Mouse (Mus musculus) cerebellum, postnatal 4 days (tissue): ENCODE results near the gene Gnb1l.

ENCODE experiments used
- DNase-seq, 2 experiments: peaks; one replicate each; pipeline ENCODE4 v3.0.0; 2022; ENCODE audit warnings: low spot score in 2 of 2, mixed read lengths in 1 of 2

Gnb1l gene

DNA sequence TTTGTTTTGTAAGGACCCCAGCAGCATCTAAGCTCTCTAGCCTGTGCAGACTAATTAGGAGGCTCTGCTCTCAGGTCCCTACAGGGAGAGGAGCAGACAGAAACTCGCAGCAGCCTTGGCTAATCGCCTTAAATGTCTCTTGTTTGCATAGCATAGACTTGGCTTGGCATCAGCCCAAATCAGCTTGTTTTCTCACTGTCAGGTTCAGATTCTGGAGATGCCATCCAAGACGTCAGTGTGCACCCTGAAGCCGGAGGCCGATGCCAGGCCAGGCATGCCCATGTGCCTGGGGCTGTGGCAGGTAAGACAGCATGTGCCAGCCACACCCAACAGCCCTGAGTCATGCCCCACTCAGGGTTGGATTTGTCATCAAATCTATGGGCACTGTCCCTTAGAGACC lies 49.4 kb downstream of the Gnb1l start:
- no peak for DNase-seq

DNA sequence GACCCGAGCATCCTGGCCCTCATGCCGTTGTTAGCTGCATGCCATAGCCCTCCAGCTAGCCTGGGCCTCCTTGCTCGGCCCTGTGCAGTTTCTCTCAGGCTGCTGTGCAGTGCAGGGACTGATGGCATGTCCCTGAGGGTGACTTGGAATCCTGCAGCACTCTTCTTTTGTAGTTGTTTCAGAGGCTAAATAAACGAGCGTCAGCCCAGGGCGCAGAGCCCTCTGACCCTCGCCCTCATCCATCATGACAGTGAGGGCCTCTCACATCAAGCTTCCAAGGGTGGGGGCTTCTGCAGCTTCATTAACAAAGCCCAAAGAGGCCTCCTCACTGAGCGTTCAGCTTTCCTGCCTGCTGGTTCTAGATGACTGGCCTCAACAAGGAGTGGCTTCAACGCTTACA lies 53.1 kb downstream of the Gnb1l start:
- no peak for DNase-seq

DNA sequence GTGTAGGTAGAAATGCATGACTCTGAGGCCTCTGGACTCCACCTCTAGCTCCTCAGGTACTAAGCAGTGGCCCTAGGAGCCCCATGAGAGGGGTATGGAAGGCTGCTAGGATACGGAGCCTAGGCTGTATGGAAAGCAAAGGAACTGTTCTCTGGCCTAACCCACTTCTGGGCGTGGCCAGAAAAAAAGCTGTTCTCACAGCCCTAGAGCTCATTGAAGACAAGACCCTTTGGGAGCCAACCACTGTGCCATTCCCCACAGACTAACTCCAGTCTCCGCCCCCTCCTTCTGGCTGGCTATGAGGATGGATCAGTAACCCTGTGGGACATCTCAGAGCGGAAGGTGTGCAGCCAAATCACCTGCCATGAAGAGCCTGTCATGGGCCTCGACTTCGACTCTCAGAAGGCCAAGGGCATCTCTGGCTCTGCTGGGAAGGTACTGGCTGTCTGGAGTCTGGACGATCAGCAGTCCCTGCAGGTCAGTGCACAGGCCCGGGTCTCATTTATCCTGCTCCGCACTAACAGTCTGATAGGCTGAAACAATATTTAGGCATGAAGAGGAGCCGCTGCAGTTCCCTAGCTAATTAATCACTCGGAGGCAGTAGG lies 53.7 kb downstream of the Gnb1l start:
- no peak for DNase-seq

DNA sequence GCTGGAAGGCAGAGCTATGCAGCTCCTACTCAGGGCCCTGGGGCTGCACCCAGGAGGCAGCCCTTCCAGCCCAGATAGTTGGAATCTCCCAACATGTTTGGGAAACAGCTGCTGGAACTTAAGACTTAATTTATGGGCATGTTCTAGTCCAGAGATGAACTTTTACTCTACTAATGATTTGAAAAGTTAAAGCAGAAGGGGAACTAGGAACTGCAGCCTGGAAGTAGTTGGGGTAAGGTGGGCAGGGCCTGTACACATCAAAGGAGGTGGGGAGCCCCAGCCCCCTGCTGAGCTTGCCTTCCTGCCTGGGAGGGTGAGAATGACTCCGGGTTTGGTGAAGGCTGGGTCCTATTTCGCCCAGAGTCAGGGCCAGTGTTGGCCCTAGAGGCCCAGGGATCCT lies 56.2 kb downstream of the Gnb1l start:
- DNase-seq, result no peak

DNA sequence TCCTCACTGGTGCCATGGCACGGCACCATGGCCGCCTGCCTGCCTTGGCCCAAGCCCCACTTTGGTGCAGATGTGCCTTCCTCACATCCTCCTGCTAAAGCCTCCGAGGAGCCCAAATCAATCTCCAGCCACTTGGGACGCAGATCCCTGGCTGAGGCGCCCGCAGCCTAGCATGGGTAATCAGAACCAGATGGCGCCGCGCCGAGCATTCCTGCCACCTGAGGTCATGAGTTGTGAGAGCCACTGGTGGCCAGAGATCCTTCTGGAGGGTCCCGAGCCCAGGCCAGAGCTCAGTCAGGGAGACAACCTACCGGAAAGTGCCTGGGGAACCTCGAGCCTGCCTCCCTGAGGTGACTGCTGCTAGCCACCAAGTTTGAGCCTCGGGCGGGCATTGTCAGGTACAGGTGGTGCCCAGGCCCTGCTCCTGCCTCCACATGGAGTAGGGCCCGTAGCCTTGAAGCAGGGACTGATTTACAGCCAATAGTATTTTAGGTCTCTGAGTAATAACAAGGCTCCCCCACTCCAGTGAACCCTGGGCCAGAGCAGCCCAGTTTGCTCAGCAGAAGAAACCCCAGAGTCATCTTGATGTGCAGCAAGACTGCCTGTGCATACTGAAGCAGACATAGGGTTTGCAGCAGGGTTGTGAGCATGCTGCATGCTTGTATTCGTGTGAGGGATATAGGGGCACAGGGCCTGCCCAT lies 56.9 kb downstream of the Gnb1l start:
- no peak for DNase-seq

DNA sequence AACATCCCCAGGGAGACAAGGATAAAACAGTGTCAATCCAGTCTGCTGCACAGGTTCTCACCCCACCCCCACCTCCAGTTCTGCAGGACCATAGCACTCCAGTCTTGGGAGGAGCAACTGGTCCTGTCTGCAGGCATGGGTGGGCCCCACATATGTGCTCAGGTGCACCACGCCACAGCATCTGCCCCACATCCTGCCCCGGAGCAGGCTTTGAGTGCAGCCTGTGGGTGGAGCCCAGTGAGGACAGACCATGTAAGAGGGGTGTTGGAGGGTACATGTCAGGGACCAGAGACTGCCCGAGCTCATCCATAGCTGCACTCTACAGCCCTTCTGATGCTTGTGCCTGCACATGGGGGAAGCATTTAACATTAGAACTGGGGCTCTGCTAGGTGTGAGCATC lies 57.9 kb downstream of the Gnb1l start:
- DNase-seq, result no peak

DNA sequence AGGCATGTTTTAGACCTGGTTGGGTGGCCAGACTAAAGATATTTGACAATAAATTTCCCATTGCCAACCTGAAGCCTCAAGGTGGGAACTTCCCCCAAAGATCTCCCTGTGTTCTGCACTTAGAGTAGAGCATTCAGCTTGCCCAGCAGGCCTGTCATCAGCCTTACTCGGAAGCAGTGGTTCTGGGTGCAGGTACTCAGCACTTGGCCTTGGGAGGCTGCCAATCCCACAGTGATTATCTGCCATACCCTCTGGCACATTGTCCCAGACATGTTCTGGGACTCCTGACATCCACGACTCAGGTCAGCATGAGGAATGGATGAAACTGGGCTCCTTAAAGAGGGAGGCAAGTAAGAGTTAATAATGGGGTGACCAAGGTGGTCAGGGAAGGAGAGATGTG lies 66.0 kb downstream of the Gnb1l start:
- DNase-seq, result no peak

DNA sequence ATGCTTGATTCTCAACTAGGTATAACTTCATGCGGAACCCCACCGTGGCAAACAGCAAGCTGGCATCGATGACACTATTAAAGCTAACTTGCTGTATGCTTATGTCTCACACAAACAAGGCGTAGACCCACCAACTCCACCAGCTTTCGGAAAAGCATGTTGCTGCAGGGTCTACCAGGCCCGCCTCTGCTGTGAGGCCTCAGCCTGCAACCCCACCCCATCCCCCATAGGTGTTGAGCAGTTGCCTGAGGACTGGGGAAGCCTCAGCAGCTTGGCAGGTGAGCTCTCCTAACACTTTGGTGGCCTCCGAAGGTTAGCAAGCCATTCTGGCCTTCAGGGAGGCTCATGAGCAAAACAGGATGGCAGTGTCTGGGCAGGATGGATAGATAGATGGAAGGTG lies 70.1 kb downstream of the Gnb1l start:
- no peak for DNase-seq

DNA sequence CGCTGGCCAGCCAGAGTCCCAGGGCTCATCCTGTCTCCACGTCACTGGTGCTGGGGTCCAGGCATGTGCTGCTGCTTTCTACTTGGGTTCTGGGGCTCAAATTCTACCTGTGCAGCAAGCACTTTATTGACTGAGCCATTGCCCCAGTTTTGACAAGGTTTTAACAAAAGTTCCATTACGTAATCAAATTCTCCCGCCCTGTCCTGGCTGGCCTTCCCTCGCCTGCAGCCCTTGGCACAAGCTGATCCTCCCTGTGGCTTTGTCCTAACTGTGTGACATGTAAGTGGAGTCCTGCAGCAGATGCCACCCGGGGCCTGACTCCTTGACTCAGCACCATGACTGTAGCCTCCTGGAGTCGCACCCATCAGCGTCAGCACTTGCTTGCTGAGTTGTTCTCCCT lies 75.7 kb downstream of the Gnb1l start:
- DNase-seq, result no peak

DNA sequence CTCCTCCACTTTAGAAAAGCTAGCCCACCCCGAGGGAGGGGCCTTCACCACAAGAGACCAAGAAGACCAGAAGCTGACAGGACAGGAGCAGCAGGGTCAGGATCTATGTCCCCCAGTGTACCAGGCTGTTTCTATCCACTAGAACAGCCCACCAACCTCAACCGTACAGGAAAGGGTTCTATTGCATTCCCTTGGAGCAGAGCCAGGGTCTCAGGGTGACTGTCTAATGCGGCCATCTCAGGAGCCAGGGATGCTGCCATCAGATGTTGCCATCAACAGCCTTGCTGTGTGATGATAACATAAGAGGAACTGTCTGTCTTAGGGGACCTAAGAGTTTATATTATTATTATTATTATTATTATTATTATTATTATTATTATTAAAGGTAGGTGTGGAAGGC lies 78.6 kb downstream of the Gnb1l start:
- DNase-seq, result no peak

DNA sequence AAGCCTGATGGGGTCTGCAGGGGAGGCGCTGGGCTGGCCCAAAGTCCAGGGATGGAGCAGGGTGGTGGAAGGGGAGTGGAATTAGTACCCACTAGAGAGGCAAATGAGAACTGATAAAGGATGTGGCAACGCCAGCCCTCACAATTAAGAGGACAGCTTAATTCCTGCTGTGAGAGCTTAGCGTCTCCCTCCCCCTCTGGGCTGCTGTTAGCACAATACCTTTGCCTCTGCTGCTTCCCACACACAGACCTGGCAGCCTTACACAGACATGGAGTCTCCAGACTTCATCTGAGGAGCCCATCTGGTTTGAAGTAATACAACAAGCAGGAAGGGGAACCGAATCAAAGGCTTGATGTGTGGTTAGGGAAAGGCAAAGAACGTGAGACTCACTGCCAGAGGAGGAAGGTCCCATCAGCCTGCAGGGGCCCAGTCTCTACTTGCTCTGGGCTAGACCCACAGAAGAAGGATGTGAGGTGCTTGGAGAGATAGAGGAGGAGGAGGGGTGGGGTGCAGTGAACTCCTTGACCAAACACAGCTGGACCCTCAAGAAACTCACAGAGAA lies 79.2 kb downstream of the Gnb1l start:
- no peak for DNase-seq

DNA sequence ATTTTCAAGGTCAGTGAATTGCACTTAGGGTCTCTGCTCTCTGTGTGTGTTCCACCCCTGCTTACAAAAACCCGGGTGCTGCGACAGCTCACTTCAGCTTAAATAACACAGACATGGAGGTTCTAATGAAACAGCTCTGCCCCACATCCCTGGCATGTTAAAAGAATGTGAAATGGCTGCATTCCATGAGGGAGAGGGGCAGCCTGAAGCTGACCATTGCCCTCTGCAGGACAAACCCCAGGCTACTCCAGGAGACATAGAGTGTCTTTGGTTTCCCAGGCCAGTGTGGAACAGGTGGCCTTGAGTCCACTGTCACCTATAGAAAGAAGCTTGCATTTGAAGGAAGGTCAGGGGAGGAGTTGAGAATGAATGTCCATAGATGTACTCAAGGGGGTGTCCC lies 81.9 kb downstream of the Gnb1l start:
- DNase-seq, result no peak

DNA sequence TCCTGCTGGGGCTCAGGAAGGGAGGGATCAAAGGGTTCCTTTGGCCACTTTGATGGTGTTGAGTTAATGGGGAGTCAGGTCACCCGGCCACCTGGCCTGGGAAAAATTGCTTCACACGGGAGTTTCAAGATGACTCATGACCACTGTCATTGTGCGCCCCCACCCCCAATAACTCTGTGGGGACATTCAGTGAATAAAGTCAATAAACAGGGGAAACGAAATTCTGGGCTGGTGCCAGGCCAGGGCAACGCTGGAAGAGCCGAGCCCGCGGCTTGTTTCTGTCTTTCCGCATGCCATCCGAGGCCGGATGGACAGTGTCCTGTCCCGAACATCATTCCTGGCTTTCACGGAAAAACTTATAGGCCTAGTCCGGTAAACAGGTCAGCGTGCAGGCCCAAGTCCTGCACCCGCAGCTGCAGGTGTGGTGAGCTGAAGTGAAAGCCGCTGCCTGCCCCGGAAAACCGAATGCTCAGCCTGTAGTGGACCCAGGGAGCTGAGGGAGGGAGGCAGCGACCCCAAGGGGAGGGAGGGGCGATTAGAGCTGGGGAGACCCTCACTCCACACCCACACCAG lies 82.6 kb downstream of the Gnb1l start:
- no peak for DNase-seq

DNA sequence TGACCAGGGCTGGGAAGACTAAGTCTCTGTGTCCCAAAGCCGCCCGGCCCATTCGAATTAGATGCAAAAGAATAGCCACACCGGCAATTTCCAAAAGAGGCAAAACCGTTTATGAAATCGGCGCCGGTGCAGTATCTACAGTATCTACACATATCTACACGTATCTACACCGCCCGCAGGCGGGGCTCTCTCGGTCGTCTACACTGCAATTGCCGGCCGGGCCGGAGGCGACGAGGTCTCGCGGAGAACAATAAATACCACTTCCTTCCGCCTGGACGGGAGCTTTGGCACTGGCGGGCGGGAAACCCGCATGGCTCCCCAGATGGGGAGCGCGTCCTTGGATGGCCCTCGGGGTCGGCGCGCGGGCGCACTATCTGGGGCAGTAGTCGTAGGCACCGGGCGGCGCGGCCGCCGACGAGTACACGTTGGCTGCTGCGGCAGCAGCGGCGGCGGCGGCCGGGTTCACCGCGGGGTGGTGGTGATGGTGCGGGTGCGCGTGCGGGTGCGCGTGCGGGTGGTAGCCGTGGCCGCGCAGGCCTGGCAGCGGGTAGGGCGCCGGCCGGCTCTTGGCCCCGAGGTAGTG lies 83.2 kb downstream of the Gnb1l start:
- DNase-seq, result no peak

DNA sequence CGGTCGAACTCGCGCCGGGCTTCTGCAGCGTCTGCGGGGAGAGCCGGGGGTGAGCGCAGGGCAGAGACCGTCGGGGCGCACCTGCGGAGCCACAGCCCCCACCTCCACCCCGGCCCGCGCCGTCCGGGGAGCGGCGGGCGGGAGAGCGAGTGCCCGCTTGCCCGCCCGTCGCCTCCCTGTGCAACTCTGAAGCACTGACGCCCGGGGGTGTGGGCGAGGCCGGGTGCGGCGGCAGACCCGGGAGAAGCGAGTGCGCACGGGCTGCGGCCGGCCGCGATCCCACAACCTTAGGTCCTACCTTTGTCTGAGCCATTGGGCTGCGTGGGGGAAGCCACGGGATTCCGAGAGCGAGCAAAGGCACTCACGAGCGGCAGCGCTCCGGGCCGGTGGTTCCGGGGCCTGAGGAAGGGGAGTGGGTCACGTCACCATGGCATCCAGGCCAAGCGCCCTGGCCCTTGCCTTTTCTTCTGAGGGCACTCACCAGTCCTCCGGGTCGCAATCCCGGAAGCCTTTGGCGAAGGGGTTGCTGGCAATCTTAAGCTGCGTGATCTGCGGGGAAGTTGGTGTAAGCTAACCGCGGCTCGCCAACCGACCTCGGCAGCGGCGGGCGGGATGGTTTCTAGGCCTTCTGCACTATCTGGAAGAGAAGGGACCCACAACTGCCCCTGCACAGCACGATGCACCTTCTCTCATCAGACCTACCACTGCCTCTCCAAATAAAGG lies 84.1 kb downstream of the Gnb1l start:
- no peak for DNase-seq

DNA sequence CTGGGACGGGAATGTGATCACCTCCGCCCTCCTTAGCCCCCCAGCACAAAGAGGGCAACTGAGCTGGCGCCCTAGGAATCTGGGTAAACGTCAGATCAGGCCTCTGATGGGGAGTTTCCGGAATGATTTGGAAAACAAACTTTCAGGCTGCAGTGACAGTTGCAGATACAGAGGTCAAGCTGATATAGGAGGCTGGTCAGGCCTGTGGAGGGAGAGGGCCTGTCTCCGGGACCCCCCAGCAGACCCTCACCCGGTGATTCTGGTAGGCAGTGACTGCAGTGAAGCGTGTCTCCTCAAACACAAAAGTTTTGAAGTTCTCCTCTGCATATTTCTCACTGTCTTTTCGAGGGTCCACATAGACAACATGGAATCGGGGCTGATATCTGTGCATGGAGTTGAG lies 84.7 kb downstream of the Gnb1l start:
- no peak for DNase-seq

DNA sequence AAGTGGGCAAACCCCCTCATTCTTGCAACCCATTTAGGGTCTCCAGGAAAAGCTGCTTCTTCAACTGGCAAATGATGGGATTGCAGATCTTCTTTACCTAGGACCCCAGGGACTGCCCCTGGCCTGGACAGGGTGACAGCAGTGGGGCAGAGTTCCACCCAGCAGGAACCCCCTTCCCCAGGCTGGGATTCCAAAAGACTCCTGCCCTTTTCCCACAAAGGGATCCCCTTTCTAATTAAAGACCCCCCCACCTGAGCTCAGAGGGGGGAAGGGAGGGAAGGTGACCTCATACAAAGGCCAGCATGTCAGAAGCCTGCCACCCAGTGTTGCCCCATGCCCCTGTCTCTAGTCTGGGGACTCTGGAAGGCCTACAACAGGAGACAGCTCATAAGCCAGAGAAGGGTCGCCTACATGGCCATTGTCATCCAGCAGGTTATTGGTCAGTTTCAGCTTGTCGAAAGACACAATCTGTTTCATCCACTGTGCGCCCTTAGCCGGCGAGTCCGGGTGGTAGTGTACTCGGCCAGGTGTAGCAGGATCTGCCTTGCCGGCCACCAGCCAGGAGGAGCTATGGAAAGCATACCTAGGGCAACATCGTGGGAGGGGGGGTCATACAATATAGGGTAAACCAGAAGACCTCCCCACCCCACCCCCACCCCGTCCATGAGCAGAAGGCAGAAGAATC lies 85.3 kb downstream of the Gnb1l start:
- DNase-seq, result no peak

DNA sequence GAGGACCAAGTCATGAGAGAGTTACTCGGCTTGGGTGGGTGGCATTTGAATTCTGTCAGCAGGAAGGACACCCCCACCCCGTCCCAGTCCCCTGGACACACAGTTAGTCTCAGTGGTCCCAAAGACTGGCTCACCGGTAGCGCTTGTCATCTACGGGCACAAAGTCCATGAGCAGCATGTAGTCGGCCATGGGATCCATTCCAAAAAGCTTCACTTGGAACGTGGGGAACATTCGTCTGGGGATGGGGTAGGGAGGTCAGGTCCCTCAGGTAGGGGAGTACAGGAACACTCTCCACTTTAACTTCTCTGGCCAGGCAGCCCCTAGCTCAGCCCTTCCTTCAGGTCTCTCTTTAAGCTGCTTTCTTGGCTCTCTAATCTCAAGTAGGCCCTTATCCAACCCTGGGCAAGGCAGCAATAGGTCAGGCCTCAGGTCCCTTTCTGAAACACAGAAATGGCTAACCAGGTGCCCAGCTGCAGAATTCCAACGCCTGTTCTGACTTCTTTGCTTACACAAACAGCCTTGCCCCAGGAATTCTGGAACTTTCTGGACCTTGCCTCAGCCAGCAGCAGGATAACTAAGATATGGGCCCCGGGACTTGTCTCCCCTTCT lies 86.5 kb downstream of the Gnb1l start:
- no peak for DNase-seq

DNA sequence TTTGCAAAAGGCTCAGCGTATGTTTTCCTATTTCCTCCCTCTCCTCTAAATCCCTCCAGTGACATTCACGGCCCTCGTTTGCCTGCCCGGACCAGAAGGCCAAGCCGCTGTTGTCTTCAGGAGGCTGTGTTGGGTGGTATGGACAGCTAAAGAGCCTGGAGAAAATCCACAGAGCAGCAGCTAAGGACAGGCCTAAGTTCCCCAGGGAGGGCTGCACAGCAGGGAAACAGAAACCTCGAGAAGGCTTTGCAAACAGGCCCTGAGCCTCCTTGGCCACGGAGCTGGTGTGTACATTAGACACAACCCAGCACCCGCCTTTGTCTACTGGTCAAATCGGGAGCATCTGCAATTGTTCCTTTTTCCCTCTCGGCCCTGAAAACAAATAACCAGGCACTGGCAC lies 87.2 kb downstream of the Gnb1l start:
- no peak for DNase-seq

DNA sequence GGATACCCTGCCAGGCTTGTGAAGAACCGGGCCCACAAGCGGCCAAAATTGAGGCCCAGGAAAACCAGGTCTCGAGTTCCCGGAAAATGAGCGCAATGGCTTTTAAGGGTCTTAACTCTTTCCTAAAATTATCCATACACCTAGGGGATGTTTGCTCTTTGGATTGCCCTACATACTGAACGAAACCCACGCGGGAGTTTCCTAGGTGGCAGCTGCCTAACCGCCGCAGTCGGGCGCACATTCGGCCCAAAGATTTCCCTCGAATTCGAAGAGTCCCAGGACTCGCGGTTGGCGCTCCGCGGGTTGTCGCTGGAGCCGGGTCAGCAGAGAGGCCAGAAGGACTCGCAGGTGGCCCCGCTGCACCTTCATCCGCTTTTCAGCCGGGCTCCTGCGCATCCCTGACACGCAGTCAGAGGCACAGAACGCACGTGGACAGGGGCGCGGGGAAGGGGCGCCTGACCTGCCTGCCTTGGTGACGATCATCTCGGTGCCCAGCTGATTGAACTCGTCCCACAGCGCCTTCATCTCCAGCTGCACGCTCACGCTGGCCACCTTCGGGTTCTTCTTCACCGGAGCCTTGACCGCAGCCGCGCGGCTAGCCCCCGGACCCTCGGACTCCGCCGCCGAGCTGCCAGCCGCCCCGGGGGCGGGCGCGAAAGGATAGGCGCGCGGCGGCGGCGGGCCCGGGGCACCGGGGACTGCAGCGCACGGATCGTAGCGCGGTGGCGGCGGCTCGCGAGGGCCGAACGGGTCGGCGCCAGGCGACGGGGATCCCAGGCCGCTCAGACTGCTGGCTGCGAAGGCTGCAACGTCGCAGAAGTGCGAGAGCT lies 87.8 kb downstream of the Gnb1l start:
- no peak for DNase-seq
